Mouse (Mus musculus): ENCODE measurements around the gene Ttc32. TPM values are rescaled to one million over a fixed set of nuclear protein-coding genes. Genes with fewer than 3 reads are reported as not detected.
A peak's percentile ranks its signal among the peaks of the same experiment; 100 is the strongest.

Ttc32 gene
- polyA plus RNA-seq, 1 experiment from 2014 or later: 16.7 TPM

DNA sequence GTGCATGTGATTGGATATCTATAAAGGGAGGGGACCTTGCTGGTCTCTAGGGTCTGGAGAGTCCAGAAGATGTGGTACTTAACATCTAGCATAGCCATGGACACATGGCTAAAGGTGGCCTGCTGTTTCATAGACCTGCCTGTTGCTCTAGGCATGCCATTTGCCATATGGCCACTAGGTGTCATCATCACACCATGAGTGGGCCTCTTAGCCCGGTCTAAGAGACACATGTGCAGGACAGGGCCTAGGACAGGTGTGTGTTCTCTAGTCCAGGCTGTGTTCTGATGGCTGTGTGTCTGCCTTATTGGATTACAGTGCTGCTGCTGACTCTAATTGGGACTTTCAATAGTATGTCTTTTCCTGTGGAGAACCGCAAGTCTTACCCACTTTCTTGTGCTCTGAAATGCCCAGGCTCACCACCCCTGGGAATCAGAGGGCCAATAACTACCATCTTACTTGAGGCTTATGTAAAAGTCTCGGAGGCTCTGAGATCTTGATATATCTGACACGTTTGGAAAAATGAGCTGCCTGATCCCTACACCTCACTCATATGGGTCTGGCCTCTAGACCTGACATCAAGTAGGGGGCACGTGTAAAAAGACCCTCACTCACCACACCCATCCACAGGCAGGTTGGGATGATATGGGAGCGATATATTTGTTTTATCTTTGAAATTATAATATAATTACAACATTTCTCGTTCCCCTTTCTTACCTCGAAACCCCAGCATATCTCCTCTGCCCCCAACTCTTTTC, 22.5 kb downstream of the Ttc32 start:
- Histone ChIP-seq H3K9me3 (ENCODE audit: low read length) (no peaks in the 10 kb centered on the region), H3K4me1 (ENCODE audit: insufficient read depth, low read depth, low read length) (no peaks in the 10 kb centered on the region), H3K9ac (replicated peaks; ENCODE audit: low read depth) (no peak overlapping the region), H3K4me3 (ENCODE audit: low read depth, low read length) (no peak overlapping the region), H3K4me2 (replicated peaks; ENCODE audit: low read depth, low read length) (no peak overlapping the region), H3K27ac (ENCODE audit: low read length) (no peak overlapping the region), H3K27me3 (replicated peaks; ENCODE audit: insufficient read depth, low read length) (no peaks in the 10 kb centered on the region), H3K36me3 (ENCODE audit: insufficient read depth, low read length) (no peaks in the 10 kb centered on the region)
- ATAC-seq (peak; percentile 80), DNase-seq (ENCODE audit: low spot score) (peak; percentile 80)
- 58% methylated on average over 8 of the region's 8 CpGs for WGBS
- TF ChIP-seq EP300 (IDR thresholded peaks at IDR 0.05): no peak
- TF ChIP-seq CTCF (IDR thresholded peaks at IDR 0.05): peak; percentile 99

DNA sequence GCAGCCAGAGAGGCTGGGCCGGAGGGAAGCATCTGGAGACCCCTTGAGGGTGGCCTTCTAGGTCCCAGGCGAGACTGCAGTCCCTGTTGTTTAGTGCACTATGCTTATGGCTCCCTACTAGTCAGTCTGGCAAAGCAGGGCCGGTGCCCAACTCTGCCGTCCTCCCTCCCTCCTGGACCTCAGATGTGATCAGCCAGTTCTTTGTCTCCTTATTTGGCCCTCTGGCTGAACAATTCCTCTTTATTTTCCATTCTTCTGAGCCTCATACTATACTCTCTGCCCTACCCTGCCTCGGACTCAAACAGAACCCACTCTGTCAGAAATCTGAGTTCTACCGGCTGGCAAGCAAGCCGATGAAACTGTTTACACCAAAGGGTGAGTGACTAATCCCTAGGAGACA, 23.5 kb downstream of the Ttc32 start:
- 57% methylated on average over 7 of the region's 7 CpGs for WGBS
- Histone ChIP-seq H3K4me2 (replicated peaks; ENCODE audit: low read depth, low read length) (no peak overlapping the region), H3K9ac (replicated peaks; ENCODE audit: low read depth) (no peak overlapping the region), H3K4me3 (ENCODE audit: low read depth, low read length) (no peak overlapping the region), H3K36me3 (ENCODE audit: insufficient read depth, low read length) (no peaks in the 10 kb centered on the region), H3K27ac (ENCODE audit: low read length) (no peak overlapping the region), H3K27me3 (replicated peaks; ENCODE audit: insufficient read depth, low read length) (no peaks in the 10 kb centered on the region), H3K4me1 (ENCODE audit: insufficient read depth, low read depth, low read length) (no peaks in the 10 kb centered on the region), H3K9me3 (ENCODE audit: low read length) (no peaks in the 10 kb centered on the region)
- DNase-seq (ENCODE audit: low spot score) (no peak), ATAC-seq (no peak)
- TF ChIP-seq CTCF (IDR thresholded peaks at IDR 0.05) (no peak), EP300 (IDR thresholded peaks at IDR 0.05) (no peak)

DNA sequence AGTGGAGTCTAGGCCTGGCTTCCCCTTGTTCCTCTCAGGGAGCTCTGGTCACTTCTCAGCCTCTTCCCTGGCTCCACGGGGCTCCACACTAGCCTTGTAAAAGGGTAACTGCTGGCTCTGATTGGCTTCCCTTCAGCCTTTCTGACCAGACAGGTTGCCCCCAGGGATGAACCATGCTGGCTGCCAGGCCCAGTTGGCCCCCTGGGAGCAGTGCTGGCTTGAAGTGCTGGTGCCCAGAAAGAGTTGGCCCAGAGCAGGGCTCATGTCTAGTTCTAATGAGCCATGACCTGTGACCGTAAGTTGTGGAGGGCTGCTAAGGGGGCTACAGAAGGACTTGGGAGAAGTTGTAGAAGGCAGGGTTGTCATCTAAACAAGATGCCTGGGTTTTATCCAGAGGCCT, 24.2 kb downstream of the Ttc32 start:
- no peak for DNase-seq (ENCODE audit: low spot score)
- Histone ChIP-seq H3K4me3 (ENCODE audit: low read depth, low read length) (no peak overlapping the region), H3K4me2 (replicated peaks; ENCODE audit: low read depth, low read length) (no peak overlapping the region), H3K27ac (ENCODE audit: low read length) (no peak overlapping the region), H3K9me3 (ENCODE audit: low read length) (no peaks in the 10 kb centered on the region), H3K9ac (replicated peaks; ENCODE audit: low read depth) (no peak overlapping the region), H3K4me1 (ENCODE audit: insufficient read depth, low read depth, low read length) (no peaks in the 10 kb centered on the region), H3K27me3 (replicated peaks; ENCODE audit: insufficient read depth, low read length) (no peaks in the 10 kb centered on the region), H3K36me3 (ENCODE audit: insufficient read depth, low read length) (no peaks in the 10 kb centered on the region)
- no peak for TF ChIP-seq CTCF (IDR thresholded peaks at IDR 0.05)
- TF ChIP-seq EP300 (IDR thresholded peaks at IDR 0.05): no peak
- no peak for ATAC-seq
- 89% methylated on average over 2 of the region's 2 CpGs for WGBS

DNA sequence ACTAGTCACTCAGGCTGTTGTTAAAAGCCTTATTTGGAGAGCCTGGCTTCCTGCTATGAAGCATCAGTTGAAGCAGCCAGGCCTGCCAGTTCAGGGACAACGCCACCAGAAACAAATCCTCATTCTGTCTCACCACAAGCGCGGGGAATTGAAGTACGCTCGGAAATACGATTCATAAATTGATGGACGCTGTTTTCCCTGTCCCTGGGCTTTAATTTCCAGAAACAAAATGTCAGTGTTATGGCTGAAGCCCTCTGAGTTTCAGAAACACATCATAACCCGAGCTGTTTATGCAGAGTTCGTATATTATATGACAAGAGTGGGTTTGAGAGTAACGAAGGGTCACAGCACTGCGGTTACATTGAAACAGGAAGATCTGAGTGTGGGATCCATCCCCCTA, 25.5 kb downstream of the Ttc32 start:
- WGBS: 39% methylated on average over 11 of the region's 11 CpGs
- no peak; the same call in 1 of the 2 replicates for ATAC-seq

GRCm38 (mm10) chr12:9059502-9059901, 29.7 kb downstream of the Ttc32 start:
- no peaks in the 10 kb centered on the region for H3K4me1 ChIP-seq (ENCODE audit: insufficient read depth, low read depth, low read length)
- WGBS: 90% methylated on average over 3 of the region's 3 CpGs
- TF ChIP-seq CTCF (IDR thresholded peaks at IDR 0.05): no peak
- TF ChIP-seq EP300 (IDR thresholded peaks at IDR 0.05): no peak

More for the DNA sequence above, 25.5 kb downstream of the Ttc32 start:
- TF ChIP-seq CTCF (IDR thresholded peaks at IDR 0.05) (no peak), EP300 (IDR thresholded peaks at IDR 0.05) (no peak)
- H3K36me3 ChIP-seq (ENCODE audit: insufficient read depth, low read length): no peaks in the 10 kb centered on the region
- H3K27me3 ChIP-seq (replicated peaks; ENCODE audit: insufficient read depth, low read length): no peaks in the 10 kb centered on the region
- peak; percentile 19 for DNase-seq (ENCODE audit: low spot score)
- H3K4me1 ChIP-seq (ENCODE audit: insufficient read depth, low read depth, low read length): no peaks in the 10 kb centered on the region
- H3K4me3 ChIP-seq (ENCODE audit: low read depth, low read length): no peak overlapping the region
- H3K27ac ChIP-seq (ENCODE audit: low read length): no peak overlapping the region
- no peaks in the 10 kb centered on the region for H3K9me3 ChIP-seq (ENCODE audit: low read length)
- H3K9ac ChIP-seq (replicated peaks; ENCODE audit: low read depth): no peak overlapping the region
- no peak overlapping the region for H3K4me2 ChIP-seq (replicated peaks; ENCODE audit: low read depth, low read length)

DNA sequence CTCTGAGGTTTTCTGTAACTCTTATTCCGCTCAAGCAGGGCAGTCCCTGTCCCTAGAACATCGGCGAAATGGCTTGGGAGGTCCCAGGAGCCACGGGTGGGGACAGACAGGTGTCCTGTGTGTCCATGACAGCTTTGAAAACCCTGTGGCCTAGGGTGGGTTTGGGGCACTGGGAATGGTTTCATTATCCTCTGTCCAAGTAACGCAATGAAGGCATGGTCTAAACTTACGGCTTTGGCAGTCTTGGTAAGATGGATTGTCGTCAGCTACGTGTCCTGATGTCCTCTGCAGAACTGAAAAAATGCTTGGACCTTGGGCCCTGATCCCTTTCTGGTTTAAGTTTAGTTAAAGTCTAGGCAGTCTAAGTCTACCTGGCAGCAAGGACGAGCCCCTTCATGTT, 30.2 kb downstream of the Ttc32 start:
- H3K4me1 ChIP-seq (ENCODE audit: insufficient read depth, low read depth, low read length): no peaks in the 10 kb centered on the region
- 78% methylated on average over 9 of the region's 9 CpGs for WGBS
- no peak overlapping the region for H3K4me3 ChIP-seq (ENCODE audit: low read depth, low read length)
- H3K27me3 ChIP-seq (replicated peaks; ENCODE audit: insufficient read depth, low read length): no peaks in the 10 kb centered on the region
- no peak for DNase-seq (ENCODE audit: low spot score)
- no peak overlapping the region for H3K9ac ChIP-seq (replicated peaks; ENCODE audit: low read depth)
- ATAC-seq: no peak
- H3K4me2 ChIP-seq (replicated peaks; ENCODE audit: low read depth, low read length): no peak overlapping the region
- TF ChIP-seq EP300 (IDR thresholded peaks at IDR 0.05) (no peak), CTCF (IDR thresholded peaks at IDR 0.05) (no peak)
- H3K27ac ChIP-seq (ENCODE audit: low read length): no peak overlapping the region
- no peaks in the 10 kb centered on the region for H3K36me3 ChIP-seq (ENCODE audit: insufficient read depth, low read length)
- no peaks in the 10 kb centered on the region for H3K9me3 ChIP-seq (ENCODE audit: low read length)

More at GRCm38 (mm10) chr12:9059502-9059901, 29.7 kb downstream of the Ttc32 start:
- no peak overlapping the region for H3K4me2 ChIP-seq (replicated peaks; ENCODE audit: low read depth, low read length)
- no peaks in the 10 kb centered on the region for H3K9me3 ChIP-seq (ENCODE audit: low read length)
- no peak overlapping the region for H3K9ac ChIP-seq (replicated peaks; ENCODE audit: low read depth)
- ATAC-seq (no peak), DNase-seq (ENCODE audit: low spot score) (no peak)
- no peaks in the 10 kb centered on the region for H3K27me3 ChIP-seq (replicated peaks; ENCODE audit: insufficient read depth, low read length)
- no peak overlapping the region for H3K4me3 ChIP-seq (ENCODE audit: low read depth, low read length)
- H3K36me3 ChIP-seq (ENCODE audit: insufficient read depth, low read length): no peaks in the 10 kb centered on the region
- H3K27ac ChIP-seq (ENCODE audit: low read length): no peak overlapping the region

All from lung, postnatal 0 days (tissue).